Mouse (Mus musculus): ENCODE results near the gene Ube2g2. TPM values are rescaled to one million over a fixed set of nuclear protein-coding genes. Genes with fewer than 3 reads are reported as not detected.

Gene Ube2g2
- 60.5 and 66.2 TPM in 2 replicates for polyA plus RNA-seq (2012; rRNA removed; ENCODE audit: low replicate concordance)

DNA sequence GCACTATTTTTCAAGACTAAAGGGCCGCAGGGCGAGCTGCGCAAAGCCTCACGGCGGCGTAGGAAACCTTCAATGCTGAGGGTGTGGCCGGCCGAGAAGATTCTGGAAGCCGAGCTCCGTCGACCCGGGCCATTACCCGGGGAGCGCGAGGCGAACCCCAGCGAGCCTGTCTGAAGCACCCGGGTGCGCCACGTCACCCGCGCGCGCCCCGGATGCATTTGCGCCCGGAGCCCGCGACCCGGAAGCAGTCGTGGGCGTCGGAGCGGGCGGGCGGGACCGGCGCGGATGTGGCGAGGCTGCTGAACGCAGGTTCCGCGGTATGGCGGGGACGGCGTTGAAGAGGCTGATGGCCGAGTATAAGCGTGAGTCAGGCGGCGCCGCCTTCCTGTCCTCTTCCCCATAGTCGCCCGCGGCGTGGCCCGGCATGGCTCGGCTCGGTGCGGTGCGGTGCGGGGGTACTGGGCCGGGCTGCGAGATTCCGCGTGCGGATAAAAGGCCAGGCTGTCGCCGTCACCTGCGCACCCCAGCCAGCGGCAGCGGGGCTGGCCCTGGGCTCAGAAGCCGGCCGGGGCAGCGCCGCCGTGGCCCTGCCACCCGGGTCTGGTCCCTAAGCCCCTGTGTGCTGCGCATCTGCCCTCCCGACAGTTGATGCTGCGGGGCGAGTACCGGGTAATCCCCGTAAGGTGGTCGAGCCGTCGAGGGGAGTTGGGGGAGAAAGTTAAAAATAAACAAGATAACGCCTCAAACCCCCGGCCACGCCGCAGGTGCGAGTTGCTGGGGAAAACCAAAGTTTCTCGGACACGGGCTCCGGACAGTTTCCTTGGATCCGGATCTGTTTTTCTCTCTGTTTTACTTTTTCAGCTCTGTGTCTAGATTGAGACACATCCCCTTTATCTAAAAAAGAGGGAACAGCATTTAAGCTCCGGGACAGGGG is at the start of gene Ube2g2:
TSS of gene Ube2g2 (plus strand) at position 221 of the 934 bp plus-strand sequence.

DNA sequence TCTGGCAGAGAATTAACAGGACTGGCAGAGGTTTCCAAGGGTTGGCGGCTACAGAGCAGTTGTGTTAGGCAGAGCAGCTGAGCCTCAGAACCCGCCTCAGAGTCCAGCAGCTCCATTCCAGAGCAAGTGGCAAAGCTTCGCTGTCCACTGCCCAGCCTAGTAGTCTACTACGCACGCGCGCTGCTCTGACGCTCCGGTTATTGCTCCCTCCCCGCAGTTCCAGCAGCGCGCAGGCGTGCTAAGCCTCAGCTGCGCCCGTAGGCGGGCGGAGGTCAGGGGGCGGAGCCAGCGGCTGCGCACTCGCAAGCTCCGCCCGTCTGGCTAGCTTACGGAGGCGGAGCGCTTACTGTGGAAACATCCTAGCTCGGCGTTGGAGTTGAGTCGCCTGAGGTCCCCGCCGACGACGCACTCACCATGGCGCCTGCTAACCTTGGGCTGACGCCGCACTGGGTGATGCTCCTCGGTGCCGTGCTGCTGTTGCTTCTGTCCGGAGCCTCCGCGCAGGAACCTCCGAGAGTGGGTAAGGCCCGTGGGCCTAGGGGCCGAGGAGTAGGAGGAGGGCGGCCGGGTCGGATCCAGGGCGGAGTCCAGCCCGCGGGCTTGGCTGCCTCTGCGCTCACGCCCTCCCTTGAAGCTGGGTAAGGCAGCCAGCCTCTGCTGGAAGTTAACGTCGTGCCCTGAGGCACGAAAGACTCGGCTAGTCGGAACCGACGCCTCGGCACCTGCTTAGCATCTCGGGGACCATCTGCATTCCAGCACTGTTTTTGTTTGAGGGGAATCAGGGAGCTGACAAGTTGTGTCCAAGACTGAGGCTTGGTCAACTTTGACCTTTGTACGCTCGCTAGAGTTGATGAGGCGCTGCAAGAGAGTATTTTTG is 40.4 kb upstream of the Ube2g2 start, which contains the start of gene Pttg1ip:
TSS of gene Pttg1ip (plus strand) at position 313 of the 877 bp plus-strand sequence.

DNA sequence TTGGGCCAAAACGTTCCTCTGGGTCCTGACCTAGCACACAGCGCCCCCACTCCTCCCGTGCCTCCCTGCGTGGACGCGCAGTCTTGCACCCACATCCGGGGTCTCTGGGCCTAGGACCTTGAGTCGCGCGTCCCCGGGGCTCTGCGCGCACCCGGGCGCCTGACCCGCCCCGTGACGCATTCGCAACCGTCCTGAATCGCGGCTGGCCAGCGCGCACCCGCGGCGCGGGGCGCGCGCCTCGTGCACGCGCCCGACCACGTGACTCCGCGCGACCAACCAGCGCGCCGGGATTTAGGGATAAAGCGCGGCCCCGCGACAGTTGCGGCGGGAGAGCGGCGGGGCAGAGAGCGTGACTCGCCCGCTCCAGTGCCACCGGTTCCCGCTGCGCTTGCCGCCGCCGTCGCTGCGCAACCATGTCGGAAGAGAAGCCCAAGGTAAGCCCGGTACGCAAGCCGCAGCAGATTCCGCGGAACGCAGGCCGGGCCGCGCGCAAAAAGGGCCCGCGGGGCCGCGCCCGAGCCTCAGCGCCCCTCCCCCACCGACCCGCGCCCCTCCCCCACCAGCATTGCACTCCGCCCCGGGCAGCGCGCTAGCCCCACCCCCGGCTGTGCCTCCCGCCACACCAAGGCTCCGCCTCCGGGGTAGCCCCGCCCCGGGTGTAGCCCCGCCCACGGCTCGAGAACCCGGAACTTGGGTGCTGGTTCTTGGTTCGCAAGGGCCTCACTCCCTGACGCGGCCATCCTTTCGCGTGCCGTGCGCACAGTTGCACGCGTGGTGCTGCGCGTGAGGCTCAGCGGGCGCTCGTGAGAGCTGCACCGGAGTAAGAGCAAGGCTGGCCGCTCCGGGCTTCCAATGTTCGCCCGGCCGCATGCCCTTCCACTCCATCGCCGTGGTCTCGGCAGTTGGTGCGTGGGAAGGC is 15.9 kb upstream of the Ube2g2 start, which contains the start of the genes Sumo3 and Gm49325:
TSS of gene Sumo3 (plus strand) at position 190 of the 919 bp plus-strand sequence.
TSS of gene Gm49325 (plus strand) at position 290 of the 919 bp plus-strand sequence.

DNA sequence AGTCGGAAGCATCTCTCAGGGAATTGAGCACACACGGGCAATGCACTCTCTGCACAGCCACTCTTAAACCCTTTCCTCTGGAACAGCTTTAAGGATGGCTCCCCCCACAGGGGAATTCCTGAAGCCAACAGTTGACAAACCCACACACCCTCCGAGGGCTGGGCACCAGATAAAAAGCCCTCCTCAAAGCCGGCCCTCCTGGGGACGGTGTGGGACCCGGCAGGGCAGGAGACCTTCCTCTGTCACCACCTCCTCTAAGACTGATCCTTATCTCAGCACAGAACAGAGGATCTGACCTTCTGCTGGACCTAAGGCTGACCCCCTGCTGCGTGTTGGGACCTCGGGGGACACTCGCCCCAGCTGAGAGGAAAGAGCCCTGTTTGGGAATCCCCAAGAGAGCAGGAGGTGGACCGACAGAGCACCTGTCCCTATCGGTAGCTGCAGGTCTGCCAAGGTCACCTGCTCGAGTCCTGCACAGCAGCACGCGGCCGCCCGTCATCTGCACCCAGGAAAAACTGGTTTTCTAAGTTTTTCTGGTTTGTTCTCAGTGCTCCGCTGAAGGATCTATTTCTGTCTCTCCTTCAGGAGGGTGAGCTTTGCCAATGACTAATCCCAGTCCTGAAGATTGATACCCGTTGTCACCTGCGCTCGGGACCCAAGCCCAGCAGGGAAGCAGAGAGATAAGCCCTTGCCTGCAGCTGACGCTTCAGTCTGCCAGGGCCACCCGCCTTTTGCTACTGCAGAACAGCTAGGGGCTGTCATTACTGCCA is 64.0 kb downstream of the Ube2g2 start, which contains the start of gene Tspear:
TSS of gene Tspear (plus strand) at position 675 of the 770 bp plus-strand sequence.

DNA sequence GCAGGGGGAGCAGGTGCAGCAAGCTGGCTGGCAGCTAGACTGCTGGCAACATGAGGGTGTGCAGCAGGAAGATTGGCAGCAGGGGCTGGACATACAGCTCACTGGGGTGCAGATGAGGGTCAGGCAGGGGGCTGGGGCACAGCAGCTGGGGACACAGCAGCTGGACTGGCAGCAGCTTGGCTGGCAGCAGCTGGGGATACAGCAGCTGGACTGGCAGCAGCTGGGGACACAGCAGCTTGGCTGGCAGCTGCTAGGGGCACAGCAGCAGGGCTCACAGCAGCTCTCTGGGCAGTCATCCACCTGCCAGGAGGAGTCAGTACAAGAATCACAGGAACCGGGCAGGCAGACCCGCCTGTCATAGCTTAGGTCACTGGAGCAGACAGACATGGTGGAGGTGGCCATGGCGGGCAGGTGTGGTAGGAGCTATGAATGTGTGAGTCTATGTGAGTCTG is 68.3 kb downstream of the Ube2g2 start, which contains the start of gene Gm19402:
TSS of gene Gm19402 (minus strand) at position 402 of the 452 bp plus-strand sequence.

Other genes starting within 250 kb of the Ube2g2 start
- 11.9 and 20.8 TPM in 2 replicates for gene Adarb1, start 204.0 kb upstream of the Ube2g2 start, polyA plus RNA-seq (2012; rRNA removed; ENCODE audit: low replicate concordance)
- gene Fam207a, start 106.5 kb upstream of the Ube2g2 start, polyA plus RNA-seq (2012; rRNA removed; ENCODE audit: low replicate concordance) = 19.1 and 32.2 TPM in 2 replicates
- gene Itgb2, start 92.0 kb upstream of the Ube2g2 start, polyA plus RNA-seq (2012; rRNA removed; ENCODE audit: low replicate concordance) = 24.9 and 35.8 TPM in 2 replicates
- gene Pttg1ip, start 40.6 kb upstream of the Ube2g2 start, polyA plus RNA-seq (2012; rRNA removed; ENCODE audit: low replicate concordance) = 234 and 258 TPM in 2 replicates
- gene Sumo3, start 16.2 kb upstream of the Ube2g2 start, polyA plus RNA-seq (2012; rRNA removed; ENCODE audit: low replicate concordance) = 253 and 352 TPM in 2 replicates
- gene Gm49325, start 16.1 kb upstream of the Ube2g2 start, polyA plus RNA-seq (2012; rRNA removed; ENCODE audit: low replicate concordance) = 0.84 TPM in 1 of 2 replicates, not detected in the other
- 1.1 TPM in 1 of 2 replicates, not detected in the other for gene Tspear, start 64.3 kb downstream of the Ube2g2 start, polyA plus RNA-seq (2012; rRNA removed; ENCODE audit: low replicate concordance)
- not detected in 2 replicates for gene Gm19402, start 68.5 kb downstream of the Ube2g2 start, polyA plus RNA-seq (2012; rRNA removed; ENCODE audit: low replicate concordance)
- gene Gm9508, start 75.0 kb downstream of the Ube2g2 start, polyA plus RNA-seq (2012; rRNA removed; ENCODE audit: low replicate concordance) = not detected in 2 replicates
- not detected in 2 replicates for gene Gm10272, start 84.4 kb downstream of the Ube2g2 start, polyA plus RNA-seq (2012; rRNA removed; ENCODE audit: low replicate concordance)
- gene Gm10024, start 89.2 kb downstream of the Ube2g2 start, polyA plus RNA-seq (2012; rRNA removed; ENCODE audit: low replicate concordance) = not detected in 2 replicates
- gene Gm10142, start 93.5 kb downstream of the Ube2g2 start, polyA plus RNA-seq (2012; rRNA removed; ENCODE audit: low replicate concordance) = not detected in 2 replicates
- not detected in 2 replicates for gene Krtap12-1, start 98.3 kb downstream of the Ube2g2 start, polyA plus RNA-seq (2012; rRNA removed; ENCODE audit: low replicate concordance)
- gene Gm10100, start 104.2 kb downstream of the Ube2g2 start, polyA plus RNA-seq (2012; rRNA removed; ENCODE audit: low replicate concordance) = not detected in 2 replicates
- gene Gm18596, start 120.4 kb downstream of the Ube2g2 start, polyA plus RNA-seq (2012; rRNA removed; ENCODE audit: low replicate concordance) = not detected in 2 replicates
- gene Gm9736, start 129.1 kb downstream of the Ube2g2 start, polyA plus RNA-seq (2012; rRNA removed; ENCODE audit: low replicate concordance) = not detected in 2 replicates
- not detected in 2 replicates for gene Gm3233, start 137.4 kb downstream of the Ube2g2 start, polyA plus RNA-seq (2012; rRNA removed; ENCODE audit: low replicate concordance)
- not detected in 2 replicates for gene Gm3238, start 149.1 kb downstream of the Ube2g2 start, polyA plus RNA-seq (2012; rRNA removed; ENCODE audit: low replicate concordance)
- not detected in 2 replicates for gene Gm7138, start 154.7 kb downstream of the Ube2g2 start, polyA plus RNA-seq (2012; rRNA removed; ENCODE audit: low replicate concordance)
- gene Gm3250, start 160.3 kb downstream of the Ube2g2 start, polyA plus RNA-seq (2012; rRNA removed; ENCODE audit: low replicate concordance) = not detected in 2 replicates
- gene Gm7137, start 165.9 kb downstream of the Ube2g2 start, polyA plus RNA-seq (2012; rRNA removed; ENCODE audit: low replicate concordance) = not detected in 2 replicates
- gene Gm9639, start 172.8 kb downstream of the Ube2g2 start, polyA plus RNA-seq (2012; rRNA removed; ENCODE audit: low replicate concordance) = not detected in 2 replicates
- gene Gm19668, start 176.9 kb downstream of the Ube2g2 start, polyA plus RNA-seq (2012; rRNA removed; ENCODE audit: low replicate concordance) = not detected in 2 replicates
- not detected in 2 replicates for gene Gm9507, start 189.6 kb downstream of the Ube2g2 start, polyA plus RNA-seq (2012; rRNA removed; ENCODE audit: low replicate concordance)
- gene Gm2696, start 192.4 kb downstream of the Ube2g2 start, polyA plus RNA-seq (2012; rRNA removed; ENCODE audit: low replicate concordance) = not detected in 2 replicates
- not detected in 2 replicates for gene Krtap10-4, start 204.8 kb downstream of the Ube2g2 start, polyA plus RNA-seq (2012; rRNA removed; ENCODE audit: low replicate concordance)
- gene Krtap10-10, start 213.7 kb downstream of the Ube2g2 start, polyA plus RNA-seq (2012; rRNA removed; ENCODE audit: low replicate concordance) = not detected in 2 replicates
- not detected in 2 replicates for gene Gm36176, start 224.5 kb downstream of the Ube2g2 start, polyA plus RNA-seq (2012; rRNA removed; ENCODE audit: low replicate concordance)
- gene Gm10318, start 230.6 kb downstream of the Ube2g2 start, polyA plus RNA-seq (2012; rRNA removed; ENCODE audit: low replicate concordance) = not detected in 2 replicates
- gene Gm3285, start 239.7 kb downstream of the Ube2g2 start, polyA plus RNA-seq (2012; rRNA removed; ENCODE audit: low replicate concordance) = not detected in 2 replicates

Data from subcutaneous adipose tissue, adult 2 months (tissue).